Mouse (Mus musculus) lung, postnatal 0 days (tissue): ENCODE measurements around the gene Nlrc5. TPM values are rescaled to one million over a fixed set of nuclear protein-coding genes. Genes with fewer than 3 reads are reported as not detected.

Experiments used
- ATAC-seq: fragments of 200-750 bp; cut with Nextera tagmentation; 2 replicates; pipeline ENCODE4 v1.8.0; 2017; ENCODE audit warnings: moderate library complexity
- DNase-seq: peaks from one replicate; pipeline ENCODE4 v3.0.0-alpha.2; 2016; ENCODE audit warnings: low spot score
- H3K27ac ChIP-seq: fragments of 300-500 bp; sonication (generic); 2 replicates; pipeline ENCODE4 v1.5.1; 2014; ENCODE audit warnings: antibody characterized with exemption, mild to moderate bottlenecking, low read length, mixed read lengths
- H3K27me3 ChIP-seq: fragments of 300-500 bp; sonication (generic); replicated peaks from 2 replicates; pipeline ENCODE4 v1.6.1; 2014; ENCODE audit warnings: low read length, mixed read lengths; ENCODE audit not compliant: insufficient read depth
- H3K36me3 ChIP-seq: fragments of 300-500 bp; sonication (generic); 2 replicates; pipeline ENCODE4 v1.6.1; 2014; ENCODE audit warnings: low read length, mixed read lengths; ENCODE audit not compliant: insufficient read depth
- H3K4me1 ChIP-seq: fragments of 300-500 bp; sonication (generic); 2 replicates; pipeline ENCODE4 v1.6.1; 2014; ENCODE audit warnings: antibody characterized with exemption, low read depth, low read length, mixed read lengths; ENCODE audit not compliant: insufficient read depth
- H3K4me2 ChIP-seq: fragments of 300-500 bp; sonication (generic); replicated peaks from 2 replicates; pipeline ENCODE4 v1.6.1; 2014; ENCODE audit warnings: low read depth, mild to moderate bottlenecking, low read length, moderate library complexity, mixed read lengths
- H3K4me3 ChIP-seq: fragments of 300-500 bp; sonication (generic); 2 replicates; pipeline ENCODE4 v1.5.1; 2014; ENCODE audit warnings: low read depth, low read length
- H3K9ac ChIP-seq: fragments of 300-500 bp; sonication (generic); replicated peaks from 2 replicates; pipeline ENCODE4 v1.6.1; 2014; ENCODE audit warnings: low read depth, mild to moderate bottlenecking
- H3K9me3 ChIP-seq: fragments of 300-500 bp; sonication (generic); 2 replicates; pipeline ENCODE4 v1.6.1; 2016; ENCODE audit warnings: low read length, mixed read lengths
- CTCF ChIP-seq: IDR thresholded peaks from 2 replicates; pipeline ENCODE4 v1.5.1; 2016; ENCODE audit warnings: antibody characterized with exemption, mild to moderate bottlenecking
- EP300 ChIP-seq: IDR thresholded peaks from 2 replicates; pipeline ENCODE4 v1.6.1; 2016; ENCODE audit warnings: antibody characterized with exemption, mild to moderate bottlenecking, control low read depth
- WGBS: fragments of 180-500 bp; shearing (Covaris S2); extraction: QIAGEN DNeasy Blood & Tissue Kit; methylation state at CpG from one replicate; pipeline ENCODE4 v1.1.7; 2014; 5-methylcytosine and 5-hydroxymethylcytosine counted together
- polyA plus RNA-seq: library from polyadenylated mRNA; unstranded; fragments of >200 nt; fragmentation: Nextera tagmentation; extraction: Ambion mirVana; gene quantifications from 2 replicates; pipeline ENCODE4 v1.2.1, GENCODE M21; 2015

The Nlrc5 gene
- polyA plus RNA-seq, 1 experiment from 2014 or later = 0.42 TPM

GRCm38 (mm10) chr8:94429376-94429775 lies 4.8 kb upstream of the Nlrc5 start:
- DNase-seq = no peak
- peaks cover 5% of the 10 kb centered on the region for H3K4me1 ChIP-seq
- H3K9ac ChIP-seq = no peak overlapping the region
- no peaks in the 10 kb centered on the region for H3K9me3 ChIP-seq
- no peak overlapping the region for H3K27ac ChIP-seq
- no peak overlapping the region for H3K4me2 ChIP-seq
- no peaks in the 10 kb centered on the region for H3K36me3 ChIP-seq
- H3K4me3 ChIP-seq = no peak overlapping the region
- no peak for ATAC-seq
- WGBS = 70% methylated on average over 7 of the region's 7 CpGs
- no peaks in the 10 kb centered on the region for H3K27me3 ChIP-seq
- TF ChIP-seq CTCF = no peak
- TF ChIP-seq EP300 = no peak

GRCm38 (mm10) chr8:94432212-94432611 lies 1.9 kb upstream of the Nlrc5 start:
- Histone ChIP-seq H3K27me3 (no peaks in the 10 kb centered on the region), H3K9ac (no peak overlapping the region), H3K9me3 (no peaks in the 10 kb centered on the region), H3K4me2 (no peak overlapping the region), H3K36me3 (no peaks in the 10 kb centered on the region), H3K4me3 (no peak overlapping the region), H3K4me1 (peaks cover 5% of the 10 kb centered on the region), H3K27ac (no peak overlapping the region)
- 73% methylated on average over 3 of the region's 3 CpGs for WGBS
- TF ChIP-seq EP300 (no peak), CTCF (no peak)
- ATAC-seq = no peak
- no peak for DNase-seq

DNA sequence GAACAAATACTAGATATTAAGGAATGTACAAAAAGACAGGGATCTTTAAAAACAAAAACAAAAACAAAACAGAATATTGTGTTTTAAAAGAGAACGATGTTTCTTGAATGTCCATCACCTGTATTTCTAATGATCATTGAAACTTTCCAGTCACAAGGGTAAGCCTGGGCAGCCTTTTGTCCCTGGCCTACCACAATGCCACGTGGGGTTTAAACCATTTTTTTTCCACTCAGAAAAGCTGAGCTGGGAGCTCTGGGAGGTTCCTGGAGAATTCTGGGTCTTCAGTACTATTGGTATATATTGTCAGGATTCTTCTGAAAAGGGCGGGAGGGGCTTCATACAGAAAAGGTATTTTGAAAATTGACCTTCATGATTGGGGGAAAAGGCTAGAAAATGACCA lies 802 bp downstream of the Nlrc5 start:
- Histone ChIP-seq H3K27ac (no peak overlapping the region), H3K4me3 (no peak overlapping the region), H3K4me1 (peaks cover 5% of the 10 kb centered on the region; the same call in 1 of the 2 replicates), H3K4me2 (no peak overlapping the region), H3K27me3 (no peaks in the 10 kb centered on the region), H3K9ac (no peak overlapping the region), H3K9me3 (no peaks in the 10 kb centered on the region), H3K36me3 (no peaks in the 10 kb centered on the region)
- no peak for TF ChIP-seq EP300
- no peak for TF ChIP-seq CTCF
- no peak for ATAC-seq
- WGBS = 78% methylated on average over 3 of the region's 3 CpGs
- no peak for DNase-seq

DNA sequence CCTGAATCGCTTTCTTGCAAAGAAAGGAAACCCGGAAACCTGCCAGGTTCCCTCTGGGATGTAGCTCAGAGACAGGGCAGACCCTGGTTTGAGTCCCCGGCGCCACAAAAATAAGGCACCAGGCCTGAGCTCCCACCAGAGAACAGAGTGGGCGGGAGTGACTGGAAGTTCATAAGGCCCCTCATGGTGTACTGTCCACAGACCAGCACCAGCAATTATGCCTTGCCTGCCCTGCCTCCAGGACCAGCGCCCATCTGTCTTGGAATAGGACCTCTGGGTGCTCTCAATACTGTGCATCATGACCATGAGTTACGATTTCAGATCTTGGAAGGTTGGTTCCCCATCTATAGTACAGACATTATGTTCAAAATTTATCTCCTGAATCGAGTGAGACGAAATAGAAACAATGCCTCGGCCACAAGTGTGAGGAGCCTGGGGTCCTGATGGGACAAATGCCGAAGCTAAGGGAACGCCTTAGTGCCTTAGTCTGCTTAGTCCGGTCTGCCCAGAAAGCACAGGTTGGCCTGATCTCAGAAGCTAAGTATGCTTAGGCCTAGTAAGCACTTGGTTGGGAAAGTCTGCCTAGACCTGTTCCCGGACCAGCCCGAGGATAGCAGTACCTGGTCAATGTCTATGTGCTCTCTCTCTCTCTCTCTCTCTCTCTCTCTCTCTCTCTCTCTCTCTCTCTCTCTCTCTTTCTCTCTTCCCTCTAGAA lies 1.4 kb downstream of the Nlrc5 start:
- Histone ChIP-seq H3K27me3 (no peaks in the 10 kb centered on the region), H3K4me1 (peaks cover 5% of the 10 kb centered on the region; the same call in 1 of the 2 replicates), H3K4me3 (no peak overlapping the region), H3K9me3 (no peaks in the 10 kb centered on the region), H3K9ac (no peak overlapping the region), H3K36me3 (no peaks in the 10 kb centered on the region), H3K27ac (no peak overlapping the region), H3K4me2 (no peak overlapping the region)
- WGBS = 86% methylated on average over 15 of the region's 15 CpGs
- TF ChIP-seq EP300 (no peak), CTCF (no peak)
- DNase-seq = no peak
- no peak for ATAC-seq

- 83% methylated on average over 5 of the region's 5 CpGs for WGBS
- no peak overlapping the region for H3K4me3 ChIP-seq
- TF ChIP-seq EP300 (no peak), CTCF (no peak)
Observed at GRCm38 (mm10) chr8:94436112-94436572, 2.0 kb downstream of the Nlrc5 start.

DNA sequence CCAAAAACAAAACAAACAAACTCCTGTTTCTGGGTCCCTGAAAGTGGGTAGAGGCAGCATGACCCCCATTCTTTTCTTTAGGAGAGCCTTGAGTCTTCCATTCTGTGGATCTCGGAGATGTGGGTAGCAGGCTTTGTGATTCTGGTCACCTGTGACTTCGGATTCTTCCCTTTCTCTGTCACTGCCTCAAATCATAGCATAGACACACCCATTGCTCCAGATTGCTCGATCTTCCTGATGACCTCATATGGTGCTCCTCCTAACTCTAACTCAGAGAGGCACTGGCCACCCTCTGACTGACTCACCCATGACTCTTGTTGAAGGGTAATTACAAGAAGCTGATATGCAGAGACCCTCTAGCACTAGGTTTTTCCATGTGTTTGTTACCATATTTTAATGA lies 2.7 kb downstream of the Nlrc5 start:
- no peaks in the 10 kb centered on the region for H3K9me3 ChIP-seq
- H3K36me3 ChIP-seq = no peaks in the 10 kb centered on the region
- H3K27ac ChIP-seq = no peak overlapping the region
- TF ChIP-seq CTCF = no peak
- TF ChIP-seq EP300 = no peak
- 68% methylated on average over 3 of the region's 3 CpGs for WGBS
- no peak for DNase-seq
- peaks cover 5% of the 10 kb centered on the region; the same call in 1 of the 2 replicates for H3K4me1 ChIP-seq
- H3K27me3 ChIP-seq = no peaks in the 10 kb centered on the region
- no peak overlapping the region for H3K9ac ChIP-seq
- H3K4me3 ChIP-seq = no peak overlapping the region
- ATAC-seq = no peak
- no peak overlapping the region for H3K4me2 ChIP-seq

More at GRCm38 (mm10) chr8:94436112-94436572, 2.0 kb downstream of the Nlrc5 start:
- no peak for DNase-seq
- Histone ChIP-seq H3K4me2 (no peak overlapping the region), H3K27ac (no peak overlapping the region), H3K27me3 (no peaks in the 10 kb centered on the region), H3K9me3 (no peaks in the 10 kb centered on the region), H3K4me1 (peaks cover 5% of the 10 kb centered on the region; the same call in 1 of the 2 replicates), H3K36me3 (no peaks in the 10 kb centered on the region), H3K9ac (no peak overlapping the region)
- no peak for ATAC-seq
